Mouse (Mus musculus): ENCODE measurements at regions not wholly inside any gene's neighbourhood (a gene's known extent, or its start where the extent isn't known, plus 50 kb on each side); places are given as distances from the start of the nearest gene placed in this dataset.

DNA sequence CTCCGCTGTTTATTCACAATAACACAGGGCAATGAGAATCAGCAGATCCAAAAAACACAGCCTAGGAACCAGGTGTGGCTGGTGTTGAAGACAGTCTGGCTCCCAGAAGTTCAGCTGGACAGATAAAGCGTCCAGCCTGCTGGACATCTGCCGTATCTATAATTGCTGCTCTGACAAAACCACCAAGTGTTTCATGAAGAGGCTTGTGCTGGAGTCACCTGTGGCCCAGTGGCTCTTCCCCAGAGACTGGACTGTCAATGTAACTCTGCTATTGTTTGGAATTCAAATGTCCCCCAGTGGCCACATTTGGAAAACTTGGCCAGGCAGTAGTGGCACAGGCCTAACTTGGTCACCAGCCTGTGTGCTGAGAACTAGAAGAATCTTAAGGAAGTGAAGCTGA, 247.0 kb upstream of the Cited2 start:
- no peak for DNase-seq

DNA sequence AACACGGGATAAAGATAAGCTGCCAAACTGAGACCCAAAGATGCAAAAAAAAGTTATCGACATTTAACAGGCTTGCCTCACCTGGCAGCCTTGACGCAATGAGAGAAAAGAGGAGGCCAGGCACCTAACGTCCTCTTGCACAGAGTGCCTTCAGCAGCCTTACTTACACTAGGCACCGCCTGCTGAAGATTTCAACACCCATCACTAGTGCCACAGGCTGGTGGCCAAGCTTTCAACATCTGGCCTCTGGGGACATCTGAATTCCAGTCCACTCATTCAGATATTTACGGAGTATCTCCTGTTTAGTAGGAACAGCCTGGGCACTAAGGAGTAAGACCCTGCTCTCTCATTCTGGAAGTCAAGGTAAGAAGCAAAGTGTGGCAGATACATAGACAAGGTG, 246.3 kb upstream of the Cited2 start:
- peak; percentile 25 for DNase-seq

DNA sequence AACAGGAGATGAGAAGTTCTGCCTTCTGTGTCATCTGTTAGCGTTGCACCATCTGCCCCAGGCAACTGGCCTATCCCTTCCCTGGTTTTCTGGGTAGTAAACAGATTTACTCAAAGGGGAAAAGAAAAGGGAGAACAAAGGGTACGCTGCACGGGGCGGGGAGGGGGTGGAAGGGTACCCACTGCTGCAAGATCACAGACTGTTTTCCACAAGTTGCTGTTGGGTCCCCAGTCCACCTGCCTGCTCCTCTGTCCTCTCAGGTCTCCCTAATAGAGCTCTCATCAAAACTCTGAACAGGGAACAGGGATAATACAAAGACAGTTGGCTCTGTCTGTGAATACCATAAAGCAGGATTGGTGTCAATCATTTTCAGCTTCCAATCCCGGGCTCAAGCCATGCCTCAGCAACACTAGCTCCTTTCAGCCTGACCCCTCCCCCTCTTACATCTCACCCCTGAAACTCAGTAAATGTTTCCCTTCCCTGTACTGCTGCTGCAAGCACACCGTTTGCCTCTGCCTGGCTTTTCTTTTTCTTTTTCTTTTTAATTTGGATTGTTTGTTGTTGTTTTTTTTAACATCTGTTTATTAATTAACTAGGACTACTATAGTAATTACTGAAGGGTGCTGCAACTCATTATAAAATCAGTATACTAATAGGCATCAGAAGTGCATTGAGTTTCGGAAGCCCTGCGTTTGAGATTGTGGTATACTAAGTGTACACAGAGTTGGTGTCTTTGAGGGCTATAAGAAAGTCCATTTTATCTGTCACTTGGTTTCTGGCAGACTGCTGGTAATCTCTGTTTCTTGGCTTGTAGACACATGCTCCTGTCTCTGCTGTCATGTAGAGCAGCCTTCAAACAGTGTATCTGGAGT, 244.0 kb upstream of the Cited2 start:
- no peak for DNase-seq

DNA sequence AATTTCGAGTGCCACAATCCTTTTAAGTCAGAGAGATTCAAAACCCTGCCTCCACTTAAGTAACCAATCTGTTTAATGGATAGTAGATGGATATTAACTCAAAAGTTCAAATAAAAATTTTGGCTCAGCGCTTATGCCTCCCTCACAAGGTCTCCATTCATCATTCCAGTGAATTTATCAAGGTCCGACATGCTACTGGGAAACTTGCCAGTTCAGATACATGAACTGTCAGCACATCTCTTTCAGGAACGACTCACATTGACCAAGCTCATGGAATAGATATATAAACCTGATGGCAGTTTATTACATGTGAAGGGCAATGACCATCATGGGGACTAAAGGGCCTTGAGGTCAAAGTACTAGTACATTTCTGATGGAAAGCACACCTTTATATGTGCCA, 240.3 kb upstream of the Cited2 start:
- no peak for DNase-seq

DNA sequence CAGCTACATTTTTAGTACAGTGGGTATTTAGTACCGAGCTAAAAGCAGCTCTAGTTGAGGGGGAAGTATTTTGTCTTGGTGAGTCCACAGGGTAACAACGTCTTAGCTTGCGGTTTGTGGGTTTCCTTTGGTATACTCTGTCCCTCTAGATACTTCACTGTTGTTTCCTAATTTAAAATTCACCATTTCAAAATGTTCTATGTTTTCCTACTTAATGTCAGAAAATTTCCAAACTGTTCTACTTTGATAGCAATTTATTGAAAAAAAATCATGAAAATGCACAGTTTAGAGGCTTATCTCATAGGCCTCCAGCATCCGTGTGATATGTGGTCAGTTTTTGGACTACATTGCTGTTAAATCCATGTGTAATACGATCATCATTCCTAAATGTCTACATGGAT, 238.0 kb upstream of the Cited2 start:
- DNase-seq: no peak

DNA sequence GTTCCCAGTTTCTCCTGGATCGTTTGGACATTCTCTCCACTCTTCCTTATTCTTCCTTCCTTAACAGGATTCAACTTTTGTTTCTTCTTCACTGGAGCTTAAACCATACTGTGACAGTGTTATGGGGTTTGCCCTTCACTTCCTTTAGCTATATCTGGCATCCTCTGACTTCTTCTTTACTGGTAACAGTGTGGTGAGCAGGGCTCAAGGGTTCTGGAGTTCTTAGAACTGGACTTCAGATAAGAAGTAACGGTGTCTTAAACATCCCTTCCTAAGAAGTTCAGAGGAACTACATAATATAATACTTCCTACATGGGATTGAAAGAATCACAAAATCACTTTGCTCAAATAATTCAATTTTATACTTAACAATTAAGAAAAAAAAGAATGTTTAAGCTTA, 237.5 kb upstream of the Cited2 start:
- no peak for DNase-seq

DNA sequence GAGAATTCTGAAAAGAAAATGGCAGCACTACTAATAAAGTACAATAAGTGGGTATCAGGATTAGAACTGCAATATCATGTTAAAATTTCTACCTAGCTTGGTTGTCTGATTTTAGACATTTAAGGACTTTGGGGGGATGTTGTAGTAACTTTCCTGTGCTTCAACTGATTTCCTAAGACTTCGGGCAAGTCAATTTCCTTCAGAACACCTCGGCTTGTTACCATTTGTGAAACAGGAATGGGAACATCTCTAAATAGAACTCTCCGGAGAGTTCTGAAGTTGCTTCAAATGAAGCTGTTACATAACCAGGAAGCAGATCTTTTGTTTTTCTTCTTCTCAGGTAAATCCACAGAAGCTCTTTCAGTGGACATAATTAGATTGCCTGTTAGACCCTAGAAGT, 237.0 kb upstream of the Cited2 start:
- no peak for DNase-seq

DNA sequence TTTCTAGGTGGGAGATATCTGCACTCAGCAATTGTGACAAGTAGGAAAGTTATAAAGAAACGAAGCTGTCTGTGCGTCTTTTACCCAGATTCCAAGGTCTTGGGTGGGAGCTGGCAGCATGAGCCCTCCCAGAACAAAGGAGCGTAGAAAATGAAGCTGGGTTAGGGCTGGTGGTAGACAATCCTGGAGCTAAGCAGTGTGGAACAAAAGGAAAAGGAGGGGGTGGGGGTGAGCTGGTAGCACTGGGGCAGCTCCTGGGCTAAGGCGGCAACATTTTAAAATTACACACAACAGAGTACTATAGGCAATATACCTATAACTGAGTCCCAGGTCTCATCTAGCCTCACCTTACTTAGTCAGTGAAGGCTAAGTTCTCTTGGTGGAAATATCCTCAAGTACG, 235.6 kb upstream of the Cited2 start:
- DNase-seq: no peak

DNA sequence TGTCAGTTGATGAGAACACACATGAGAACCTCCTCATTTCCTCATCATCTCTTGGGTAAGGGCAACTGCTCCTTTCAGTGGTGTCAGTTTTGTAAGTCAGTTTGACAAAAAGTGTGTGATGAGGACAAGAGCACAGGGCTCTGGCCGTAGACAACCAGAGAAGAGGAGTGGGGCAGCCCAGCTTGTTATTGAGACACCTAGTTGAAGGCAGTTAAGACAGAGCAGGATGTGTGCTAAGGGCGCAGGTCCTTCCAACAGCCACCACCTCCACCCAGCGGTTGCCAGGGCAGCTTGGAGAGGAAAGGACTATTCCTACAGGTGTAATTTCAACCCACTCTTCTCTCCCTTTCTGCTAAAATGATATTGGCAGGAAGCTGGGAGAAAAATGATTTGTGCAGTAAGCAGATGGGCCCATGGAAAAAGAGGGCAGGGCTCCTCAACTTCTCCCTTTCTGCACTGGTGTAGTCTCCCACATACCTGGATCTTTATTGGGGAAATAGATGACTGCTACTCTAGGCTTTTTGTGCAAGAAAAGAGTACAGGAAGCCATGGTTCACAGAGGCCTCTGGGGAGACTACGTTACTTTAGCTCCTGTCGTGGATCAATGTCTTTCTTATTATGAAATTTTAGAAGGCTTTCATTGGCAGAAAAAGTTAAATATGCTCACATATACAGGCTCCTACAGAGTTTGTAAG, 231.3 kb upstream of the Cited2 start:
- DNase-seq: no peak

DNA sequence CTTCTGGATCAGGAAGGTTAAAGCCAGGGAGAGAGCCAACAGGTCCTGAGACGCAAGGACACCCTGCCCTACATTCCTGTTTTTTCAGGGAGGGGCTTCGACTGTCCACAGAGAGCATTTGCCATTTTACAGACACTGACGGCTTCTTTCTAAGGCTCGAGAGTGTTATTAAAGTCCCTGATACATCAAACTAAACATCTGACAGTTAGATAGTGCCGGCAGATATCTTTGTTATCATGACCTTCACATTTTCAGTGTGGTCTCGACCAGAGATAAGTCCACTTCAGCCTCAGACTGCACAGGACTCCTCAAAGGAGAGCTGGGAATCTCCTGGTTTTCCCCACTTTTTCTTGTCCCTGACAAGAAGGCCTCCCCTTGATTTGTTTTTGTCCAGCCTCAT, 229.9 kb upstream of the Cited2 start:
- DNase-seq: no peak

DNA sequence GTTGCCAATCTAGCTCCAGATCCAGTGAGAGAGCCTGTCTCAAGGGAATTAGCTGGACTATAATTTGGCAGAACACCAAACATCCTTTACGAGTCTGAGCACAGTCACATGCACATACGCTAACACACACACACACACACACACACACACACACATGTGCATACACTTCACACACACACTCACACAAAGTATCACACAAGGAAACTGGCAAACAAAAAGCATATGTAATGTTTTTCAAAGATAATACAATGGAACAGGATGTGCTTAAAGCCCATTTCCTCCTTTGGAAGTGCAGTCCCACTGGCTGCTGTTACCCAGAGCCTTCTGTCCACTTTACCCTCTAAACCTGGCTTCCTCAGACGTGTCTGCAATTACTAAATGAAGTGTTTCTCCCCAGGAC, 226.2 kb upstream of the Cited2 start:
- DNase-seq: no peak

DNA sequence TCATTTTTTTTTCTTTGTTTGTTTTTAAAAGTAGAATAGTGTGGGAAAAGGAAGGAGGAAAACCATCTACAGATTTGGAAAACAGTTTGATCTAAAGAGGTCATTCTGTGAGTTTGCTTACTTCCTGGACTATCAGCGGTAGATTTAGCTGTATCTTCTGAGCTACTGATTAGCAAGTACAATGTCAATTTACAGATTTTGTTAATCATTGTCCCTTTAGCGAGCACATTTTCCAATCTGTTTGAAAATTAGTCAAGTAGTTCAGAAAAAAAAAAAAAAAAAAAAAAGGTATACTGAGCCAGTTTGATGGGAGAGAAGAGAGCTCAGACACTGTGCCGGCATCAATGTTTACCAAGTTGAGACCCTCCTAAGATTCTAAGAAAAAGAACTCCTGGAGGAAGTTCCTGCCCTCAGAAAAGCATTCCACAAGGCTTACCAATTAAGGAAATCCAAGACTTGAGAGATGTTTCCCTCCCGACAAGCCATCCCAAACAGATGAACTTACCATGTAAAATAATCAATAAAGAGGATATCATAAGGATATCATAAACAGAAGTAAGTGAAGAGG, 212.3 kb upstream of the Cited2 start:
- DNase-seq: no peak

DNA sequence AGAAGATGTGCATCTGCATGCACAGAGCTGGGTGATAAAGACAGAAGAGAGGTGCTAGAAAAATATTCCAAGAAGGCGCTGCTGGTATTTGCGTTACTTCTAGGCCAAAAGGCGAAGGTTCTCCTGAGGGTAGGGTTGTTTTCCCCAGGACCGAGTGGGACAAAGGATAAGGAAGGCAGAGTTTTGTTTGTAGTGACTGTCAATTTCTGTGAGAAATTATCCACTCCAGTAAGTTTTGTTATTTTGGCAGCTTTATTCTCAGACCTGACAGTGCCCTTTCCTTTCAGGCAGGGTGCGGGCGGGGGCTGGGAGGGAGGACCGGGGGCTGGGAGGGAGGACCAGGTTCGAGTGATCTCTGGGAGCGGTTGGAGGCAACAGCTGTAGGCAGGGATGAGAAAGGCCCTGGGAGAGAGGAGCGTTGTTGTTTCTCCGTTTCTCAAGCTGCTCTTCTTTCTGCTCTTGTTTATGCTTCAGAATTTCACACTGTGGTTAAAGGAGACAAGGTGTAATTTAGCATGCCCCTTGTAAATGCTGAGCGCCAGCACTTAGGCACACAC, 211.2 kb upstream of the Cited2 start:
- no peak for DNase-seq

DNA sequence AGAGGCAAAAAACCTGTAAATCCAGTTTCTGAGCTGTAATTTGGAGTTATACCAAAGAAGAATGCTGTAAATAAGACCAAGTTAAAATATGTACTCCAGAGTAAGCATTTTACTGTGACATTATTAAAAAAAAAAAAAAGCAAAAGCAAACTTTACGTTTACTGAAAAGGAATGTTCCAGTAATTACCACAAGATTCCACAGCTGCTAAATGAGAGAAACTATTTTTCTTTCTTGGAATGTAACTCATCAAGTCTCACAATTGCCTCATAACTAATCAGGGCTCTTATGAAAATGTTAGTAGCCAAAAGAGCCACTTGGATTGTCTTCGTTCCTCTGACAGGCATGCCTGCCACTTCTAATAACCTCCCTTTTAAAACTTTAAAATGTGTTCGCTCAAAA, 210.5 kb upstream of the Cited2 start:
- no peak for DNase-seq

DNA sequence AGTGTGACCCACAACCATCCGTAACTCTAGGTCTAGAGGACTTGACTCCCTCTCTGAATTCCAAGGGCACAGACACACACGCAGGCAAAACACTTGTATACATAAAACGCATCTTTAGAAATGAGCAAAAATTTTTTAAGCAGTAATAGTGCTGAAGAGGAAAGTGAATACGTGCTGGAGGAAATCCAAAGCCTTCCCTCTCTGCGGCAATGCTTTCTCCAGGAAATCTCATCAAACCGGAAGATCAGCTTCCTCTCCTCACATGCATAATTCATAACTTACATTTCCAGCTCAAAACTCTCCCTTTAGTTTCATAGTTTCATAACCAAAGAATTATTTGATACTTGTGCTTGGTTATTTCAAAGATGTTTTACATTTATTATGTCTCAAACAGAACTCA, 209.3 kb upstream of the Cited2 start:
- DNase-seq: no peak

DNA sequence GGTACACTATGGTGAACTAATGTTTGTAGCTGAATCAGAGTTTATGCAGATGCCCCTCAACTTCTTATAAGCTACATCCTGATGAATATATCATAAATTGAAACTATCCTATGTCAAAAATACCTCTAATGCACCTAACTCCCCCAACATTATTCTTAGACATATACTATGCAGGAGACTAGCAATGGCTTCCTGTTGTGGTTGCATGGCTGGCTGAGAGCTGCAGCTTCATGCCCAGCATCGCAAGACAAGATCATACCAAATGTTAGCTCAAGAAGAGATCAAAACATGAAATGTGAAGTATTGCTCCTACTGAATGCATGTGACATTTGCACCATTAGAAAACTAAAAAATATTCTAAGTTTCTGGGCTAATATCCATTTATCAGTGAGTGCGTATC, 206.9 kb upstream of the Cited2 start:
- DNase-seq: no peak

DNA sequence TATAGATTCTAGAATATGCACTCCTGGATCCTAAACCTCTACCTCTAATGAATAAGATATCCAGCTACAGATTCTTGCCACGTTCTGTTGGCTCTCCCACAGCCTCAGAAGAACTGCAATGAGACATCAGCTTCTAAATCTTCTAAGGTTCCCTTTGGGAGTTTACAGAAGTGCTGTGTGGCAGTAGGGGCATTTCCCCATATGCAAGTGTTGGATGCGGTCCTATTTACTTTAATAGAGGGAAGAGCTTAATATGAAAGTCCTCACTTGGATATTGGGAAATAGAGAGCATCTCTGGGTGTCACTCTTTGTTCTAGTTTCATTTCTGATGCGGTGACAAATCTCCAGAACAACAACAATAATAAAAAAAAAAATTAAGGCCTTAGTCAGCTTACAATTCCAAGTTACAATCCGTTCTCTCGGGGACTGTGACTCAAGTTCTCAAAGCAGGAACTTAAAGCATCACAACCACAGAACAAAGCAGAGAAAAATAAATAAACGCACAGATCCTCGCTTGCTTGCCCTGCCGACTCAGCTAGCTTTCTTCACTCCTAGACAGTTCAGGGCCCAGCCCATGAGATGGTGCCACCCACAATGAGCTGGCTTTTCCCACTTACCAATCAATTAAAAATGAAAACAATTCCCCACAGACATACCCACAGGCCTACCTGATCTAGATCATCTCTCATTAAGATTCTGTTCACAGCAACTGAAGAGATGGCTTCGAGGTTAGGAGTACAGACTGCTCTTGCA, 204.4 kb upstream of the Cited2 start:
- no peak for DNase-seq

DNA sequence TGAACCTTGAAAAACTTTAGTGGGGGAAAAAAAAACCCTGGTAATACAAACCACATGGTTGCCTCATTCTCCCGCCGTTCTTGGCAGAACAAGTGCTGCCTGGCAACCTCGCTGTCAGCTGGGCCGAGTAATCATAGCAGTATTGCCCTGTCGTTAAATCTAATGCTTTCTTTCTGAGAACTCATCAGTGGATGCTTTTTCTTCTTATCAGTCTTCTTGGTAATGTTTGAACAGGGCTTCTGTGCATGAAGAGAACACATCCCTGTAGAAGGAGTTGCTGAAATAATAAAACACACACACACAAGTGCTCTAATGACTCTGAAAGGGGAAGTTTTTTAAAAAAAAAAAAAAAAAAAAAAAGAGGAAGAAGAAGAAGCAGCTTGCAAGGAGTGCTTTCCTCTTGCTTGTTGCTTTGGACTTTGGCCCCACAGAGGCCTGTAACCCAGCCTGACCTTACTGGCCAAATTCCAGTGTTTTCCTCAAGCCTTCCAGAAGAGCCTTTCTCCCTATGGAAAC, 200.9 kb upstream of the Cited2 start:
- peak; percentile 55 for DNase-seq

DNA sequence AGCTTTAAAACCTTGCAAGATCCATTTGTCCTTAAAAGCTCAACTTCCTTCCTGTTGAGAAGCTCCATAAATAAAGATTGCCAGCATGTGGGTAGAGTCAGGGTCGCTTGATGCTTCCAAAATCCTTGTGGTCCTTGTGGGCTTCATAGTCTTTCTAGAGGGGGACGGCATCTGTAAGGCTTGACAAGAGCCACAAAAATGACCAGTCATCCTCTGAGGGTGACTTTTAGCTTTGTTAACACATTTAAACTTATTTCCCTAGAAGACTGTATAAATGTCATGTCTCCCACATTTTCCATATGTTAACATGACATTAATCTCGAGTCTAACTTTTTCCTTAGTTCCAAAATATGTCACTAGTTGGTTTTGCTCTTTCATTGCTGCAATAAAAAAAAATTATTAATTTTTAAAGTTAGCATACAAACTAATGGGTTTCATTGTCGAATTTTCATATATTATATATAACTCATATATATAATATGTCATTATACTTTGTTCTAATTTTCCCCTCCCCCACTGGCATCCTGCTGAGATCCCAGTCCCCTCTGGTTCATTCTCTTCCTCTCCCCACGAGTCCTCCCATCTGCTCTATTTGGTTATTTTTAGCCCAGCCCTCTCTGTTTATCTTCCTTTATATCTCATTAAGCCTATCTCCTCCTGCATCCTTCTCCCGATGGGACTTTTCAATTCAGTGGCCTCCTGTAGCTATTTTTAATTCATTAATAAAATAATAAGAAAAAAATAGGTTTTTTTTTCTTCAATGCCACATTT, 199.3 kb upstream of the Cited2 start:
- no peak for DNase-seq

DNA sequence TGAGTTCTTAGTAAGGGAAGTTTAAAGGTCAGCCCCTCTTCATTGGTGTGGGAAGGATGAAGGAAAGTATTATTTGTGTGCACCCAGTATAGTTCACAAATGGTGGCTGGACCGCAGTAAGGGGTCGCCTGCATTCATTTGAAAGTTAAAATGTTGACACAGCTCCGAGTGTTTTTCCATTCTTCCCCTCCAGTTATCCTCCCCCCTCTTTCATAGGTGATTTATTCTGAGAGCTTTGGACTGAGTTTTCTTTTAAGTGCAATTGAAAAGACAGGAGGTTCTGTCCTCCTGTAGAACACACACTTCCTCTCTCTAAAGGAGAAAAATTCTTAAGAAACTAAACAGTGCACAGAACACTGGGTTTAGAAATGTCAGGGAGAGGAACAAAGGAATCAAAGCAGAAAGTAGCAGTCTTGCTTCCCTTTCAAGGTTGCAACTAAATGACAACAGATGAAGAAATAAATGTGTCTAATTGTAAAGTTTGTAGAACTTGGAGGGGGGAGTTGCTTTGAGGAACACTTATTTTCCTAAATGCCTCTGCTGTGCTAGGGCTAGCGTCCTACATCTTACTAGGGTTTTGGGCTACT, 195.8 kb upstream of the Cited2 start:
- DNase-seq: no peak

DNA sequence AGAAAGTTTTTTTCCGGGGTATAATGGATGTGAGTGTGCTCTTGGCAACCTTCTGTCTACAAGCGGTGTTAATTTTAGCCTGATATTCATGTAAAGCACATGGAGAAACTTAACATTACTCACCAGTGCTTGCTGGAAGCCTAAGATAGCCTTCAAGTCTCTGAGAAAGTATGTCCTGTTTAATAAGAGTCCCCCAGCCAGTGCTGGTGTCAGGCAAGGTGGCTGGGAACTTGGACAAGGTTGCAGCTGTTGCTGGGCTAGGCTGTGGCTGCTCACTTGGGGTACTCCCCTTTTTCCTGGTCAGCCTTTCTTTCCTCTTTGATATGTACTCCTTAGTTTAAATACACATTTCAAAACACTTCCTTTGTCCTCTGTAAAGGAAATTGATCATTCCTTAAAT, 194.9 kb upstream of the Cited2 start:
- DNase-seq: no peak

DNA sequence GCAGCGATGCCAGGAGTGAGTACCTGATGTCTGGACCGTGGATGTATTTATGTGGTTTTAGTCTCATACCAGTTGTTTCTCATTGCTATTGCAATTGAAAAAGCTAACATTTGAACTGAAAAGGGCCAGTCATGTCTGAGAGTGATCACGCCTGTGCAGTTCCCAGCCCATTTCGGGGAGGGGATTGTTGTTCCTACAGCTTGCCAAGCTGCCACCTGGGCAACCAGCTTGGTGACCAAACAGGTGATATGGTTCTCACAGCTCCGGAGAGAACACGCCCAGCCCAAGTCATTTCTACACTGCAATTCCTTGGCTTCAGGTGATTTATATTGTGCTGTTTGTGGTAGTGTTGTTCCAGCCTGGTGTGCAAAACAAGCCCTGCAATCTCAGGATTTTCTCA, 194.2 kb upstream of the Cited2 start:
- no peak for DNase-seq
